Mouse (Mus musculus): ENCODE measurements around the gene Pklr. TPM values are rescaled to one million over a fixed set of nuclear protein-coding genes. Genes with fewer than 3 reads are reported as not detected.

Gene Pklr
- total and polyA plus RNA-seq, 3 experiments, result 53.2 to 185 (median 133) TPM

- TF ChIP-seq MYC (IDR thresholded peaks at IDR 0.05; ENCODE audit: low read depth, low read length) (0 out of 2 replicates have a peak, but pooled peaks have one; percentile 49), TCF12 (IDR thresholded peaks at IDR 0.05; ENCODE audit: low read depth, low read length) (peak; percentile 99), ZKSCAN1 (IDR thresholded peaks at IDR 0.05; ENCODE audit: low read depth, low read length) (no peak), GATA1 (IDR thresholded peaks at IDR 0.05; ENCODE audit: low read depth, low read length) (peak; percentile 90)
Observed at GRCm38 (mm10) chr3:89132285-89133062, 3.5 kb upstream of the Pklr start (continued).

- Histone ChIP-seq H3K27ac (ENCODE audit: control insufficient read depth, low read depth, low read length) (peak overlapping the region; percentile 88), H3K4me3 (ENCODE audit: control insufficient read depth in 1 of 2, insufficient read depth in 1 of 2, low read depth in 2 of 2, low read length in 2 of 2) (peak overlapping the region; percentile 51 to 57), H3K79me2 (ENCODE audit: control insufficient read depth, insufficient read depth, low read length, poor library complexity) (peaks cover 16% of the 10 kb centered on the region), H3K4me1 (ENCODE audit: control insufficient read depth in 1 of 2, insufficient read depth in 2 of 2, low read length in 2 of 2) (peaks cover 34 to 63% of the 10 kb centered on the region in 2 experiments), H3K9me3 (replicated peaks; ENCODE audit: insufficient read depth, low read length) (no peaks in the 10 kb centered on the region), H3K36me3 (ENCODE audit: control insufficient read depth in 1 of 2, insufficient read depth in 2 of 2, low read length in 2 of 2) (peaks cover 0 to 48% of the 10 kb centered on the region in 2 experiments; a peak in 2 of 4 replicates), H3K9ac (ENCODE audit: control insufficient read depth, low read depth, low read length, poor library complexity, severe bottlenecking) (peak overlapping the region; percentile 67), H3K27me3 (ENCODE audit: control insufficient read depth in 1 of 2, insufficient read depth in 2 of 2, low read length in 2 of 2) (no peaks in the 10 kb centered on the region)
- TF ChIP-seq MEF2A (IDR thresholded peaks at IDR 0.05; ENCODE audit: extremely low read depth, insufficient replicate concordance, low read depth, low read length, poor library complexity, severe bottlenecking), result no peak
- TF ChIP-seq CHD1 (IDR thresholded peaks at IDR 0.05; ENCODE audit: low read depth, low read length), result no peak; the same call in 1 of the 2 replicates
- TF ChIP-seq MYB (IDR thresholded peaks at IDR 0.05; ENCODE audit: low read depth, low read length), result no peak
- TF ChIP-seq ZMIZ1 (IDR thresholded peaks at IDR 0.05; ENCODE audit: low read depth, low read length), result no peak
- no peak for TF ChIP-seq POLR2AphosphoS5 (IDR thresholded peaks at IDR 0.05; ENCODE audit: borderline replicate concordance, low read depth, low read length)
- no peak for TF ChIP-seq TCF12 (IDR thresholded peaks at IDR 0.05; ENCODE audit: low read depth, low read length)
- no peak for TF ChIP-seq RAD21 (IDR thresholded peaks at IDR 0.05; ENCODE audit: low read depth, low read length)
- no peak for TF ChIP-seq USF2 (IDR thresholded peaks at IDR 0.05; ENCODE audit: borderline replicate concordance in 1 of 2, insufficient read depth in 1 of 2, low read depth in 1 of 2, low read length in 2 of 2)
- TF ChIP-seq UBTF (IDR thresholded peaks at IDR 0.05; ENCODE audit: borderline replicate concordance, insufficient read depth, low read depth, low read length), result 0 out of 2 replicates have a peak, but pooled peaks have one; percentile 40
- 0 out of 2 replicates have a peak, but pooled peaks have one; percentile 18 for TF ChIP-seq MAZ (IDR thresholded peaks at IDR 0.05; ENCODE audit: low read depth, low read length)
- no peak for TF ChIP-seq ZKSCAN1 (IDR thresholded peaks at IDR 0.05; ENCODE audit: low read depth, low read length)
- no peak for TF ChIP-seq CTCF (IDR thresholded peaks at IDR 0.05 in 2 of 3, conservative IDR thresholded peaks at IDR 0.05 in 1 of 3; ENCODE audit: control insufficient read depth in 1 of 3, insufficient read depth in 1 of 3, low read depth in 2 of 3, low read length in 3 of 3, poor library complexity in 1 of 3, severe bottlenecking in 1 of 3)
- peak; percentile 69 for DNase-seq (ENCODE audit: low read depth, low spot score)
Observed at GRCm38 (mm10) chr3:89133063-89133450, 2.9 kb upstream of the Pklr start.

GRCm38 (mm10) chr3:89133752-89134151 is 2.2 kb upstream of the Pklr start:
- H3K27ac ChIP-seq (ENCODE audit: control insufficient read depth, low read depth, low read length), result peak overlapping the region; percentile 88
- H3K9me3 ChIP-seq (replicated peaks; ENCODE audit: insufficient read depth, low read length), result no peaks in the 10 kb centered on the region
- H3K4me3 ChIP-seq (ENCODE audit: control insufficient read depth in 1 of 2, insufficient read depth in 1 of 2, low read depth in 2 of 2, low read length in 2 of 2), result no peak overlapping the region
- H3K36me3 ChIP-seq (ENCODE audit: control insufficient read depth in 1 of 2, insufficient read depth in 2 of 2, low read length in 2 of 2), result peaks cover 0 to 50% of the 10 kb centered on the region in 2 experiments; a peak in 2 of 4 replicates
- TF ChIP-seq GATA1 (IDR thresholded peaks at IDR 0.05; ENCODE audit: low read depth, low read length) (peak; percentile 67), TCF12 (IDR thresholded peaks at IDR 0.05; ENCODE audit: low read depth, low read length) (0 out of 2 replicates have a peak, but pooled peaks have one; percentile 19), TAL1 (IDR thresholded peaks at IDR 0.05; ENCODE audit: low read length) (peak; percentile 41), SIN3A (IDR thresholded peaks at IDR 0.05; ENCODE audit: low read length) (0 out of 2 replicates have a peak, but pooled peaks have one; percentile 7), ZC3H11A (IDR thresholded peaks at IDR 0.05; ENCODE audit: low read depth, low read length) (no peak), EP300 (IDR thresholded peaks at IDR 0.05; ENCODE audit: low read depth in 1 of 2, low read length in 2 of 2) (peak in 1 of 2 experiments; percentile 56; a peak in 2 of 4 replicates)
- H3K27me3 ChIP-seq (ENCODE audit: control insufficient read depth in 1 of 2, insufficient read depth in 2 of 2, low read length in 2 of 2), result no peaks in the 10 kb centered on the region
- peak; percentile 64 for DNase-seq (ENCODE audit: low read depth, low spot score)
- H3K79me2 ChIP-seq (ENCODE audit: control insufficient read depth, insufficient read depth, low read length, poor library complexity), result peaks cover 16% of the 10 kb centered on the region
- H3K4me1 ChIP-seq (ENCODE audit: control insufficient read depth in 1 of 2, insufficient read depth in 2 of 2, low read length in 2 of 2), result peaks cover 30 to 57% of the 10 kb centered on the region in 2 experiments
- peak overlapping the region; percentile 67 for H3K9ac ChIP-seq (ENCODE audit: control insufficient read depth, low read depth, low read length, poor library complexity, severe bottlenecking)

All from MEL (cell line).